Mouse (Mus musculus) MEL (cell line): Measurements from ENCODE around the gene Igf2bp2. TPM values are rescaled to one million over a fixed set of nuclear protein-coding genes. Genes with fewer than 3 reads are reported as not detected.

Source experiments
- DNase-seq: peaks from one replicate; pipeline ENCODE4 v3.0.0; 2011; ENCODE audit warnings: low read depth, low spot score
- H3K27ac ChIP-seq: 2 replicates; pipeline ENCODE4 v1.5.1; 2012; ENCODE audit warnings: low read depth, mild to moderate bottlenecking, control low read depth, low read length, moderate library complexity; ENCODE audit not compliant: control insufficient read depth
- H3K27me3 ChIP-seq, 2 experiments: fragments of 150-350 bp in 1 of 2; sonication (generic) in 1 of 2; 2 replicates each; pipeline ENCODE4 v1.6.1; 2012; ENCODE audit warnings: low read length in 2 of 2, mild to moderate bottlenecking in 2 of 2, improper control_type of control experiment in 1 of 2, moderate library complexity in 1 of 2; ENCODE audit not compliant: insufficient read depth in 2 of 2, control insufficient read depth in 1 of 2
- H3K36me3 ChIP-seq, 2 experiments: 2 replicates each; pipeline ENCODE4 v1.6.1; 2012 to 2014; ENCODE audit warnings: low read length in 2 of 2, improper control_type of control experiment in 1 of 2, inconsistent platforms in 1 of 2, mild to moderate bottlenecking in 1 of 2; ENCODE audit not compliant: insufficient read depth in 2 of 2, control insufficient read depth in 1 of 2
- H3K4me1 ChIP-seq, 2 experiments: fragments of 150-350 bp in 1 of 2; sonication (generic) in 1 of 2; 2 replicates each; pipeline ENCODE4 v1.6.1; 2012; ENCODE audit warnings: low read length in 2 of 2, improper control_type of control experiment in 1 of 2, mild to moderate bottlenecking in 1 of 2; ENCODE audit not compliant: insufficient read depth in 2 of 2, control insufficient read depth in 1 of 2
- H3K4me3 ChIP-seq, 2 experiments: fragments of 150-350 bp in 1 of 2; sonication (generic) in 1 of 2; 2 replicates each; pipeline ENCODE4 v1.5.1; 2012; ENCODE audit warnings: low read depth in 2 of 2, low read length in 2 of 2, mild to moderate bottlenecking in 2 of 2, moderate library complexity in 2 of 2, control low read depth in 1 of 2, improper control_type of control experiment in 1 of 2; ENCODE audit not compliant: control insufficient read depth in 1 of 2, insufficient read depth in 1 of 2
- H3K79me2 ChIP-seq: 2 replicates; pipeline ENCODE4 v1.6.1; 2012; ENCODE audit warnings: mild to moderate bottlenecking, low read length, moderate library complexity; ENCODE audit not compliant: control insufficient read depth, poor library complexity, insufficient read depth
- H3K9ac ChIP-seq: 2 replicates; pipeline ENCODE4 v1.6.1; 2012; ENCODE audit warnings: low read depth, mild to moderate bottlenecking, control low read depth, low read length, moderate library complexity; ENCODE audit not compliant: control insufficient read depth, poor library complexity, severe bottlenecking
- H3K9me3 ChIP-seq: fragments of 150-350 bp; sonication (generic); replicated peaks from 2 replicates; pipeline ENCODE4 v1.6.1; 2012; ENCODE audit warnings: mild to moderate bottlenecking, low read length, improper control_type of control experiment, moderate library complexity; ENCODE audit not compliant: insufficient read depth
- BHLHE40 ChIP-seq: IDR thresholded peaks from 2 replicates; pipeline ENCODE4 v1.6.1; 2012; ENCODE audit warnings: low read depth, mild to moderate bottlenecking, inconsistent platforms, low read length, improper control_type of control experiment, borderline replicate concordance
- CTCF ChIP-seq, 3 experiments: IDR thresholded peaks in 2 of 3; conservative IDR thresholded peaks in 1 of 3; 2 replicates each; pipeline ENCODE4 v1.5.1; 2011 to 2012; ENCODE audit warnings: low read length in 3 of 3, low read depth in 2 of 3, mild to moderate bottlenecking in 2 of 3, improper control_type of control experiment in 1 of 3, inconsistent platforms in 1 of 3, mixed read lengths in 1 of 3, moderate library complexity in 1 of 3; ENCODE audit not compliant: control insufficient read depth in 1 of 3, insufficient read depth in 1 of 3, poor library complexity in 1 of 3, severe bottlenecking in 1 of 3
- ELF1 ChIP-seq: IDR thresholded peaks from 2 replicates; pipeline ENCODE4 v1.6.1; 2014; ENCODE audit warnings: low read depth, mild to moderate bottlenecking, inconsistent platforms, low read length, improper control_type of control experiment, moderate library complexity
- GATA1 ChIP-seq: IDR thresholded peaks from 2 replicates; pipeline ENCODE4 v1.6.1; 2011; ENCODE audit warnings: low read depth, low read length, improper control_type of control experiment
- KAT2A ChIP-seq: conservative IDR thresholded peaks from 2 replicates; pipeline ENCODE4 v1.6.1; 2012; ENCODE audit warnings: low read depth, low read length, improper control_type of control experiment, inconsistent platforms
- MAFK ChIP-seq: IDR thresholded peaks from 2 replicates; pipeline ENCODE4 v1.6.1; 2011; ENCODE audit warnings: low read depth, mild to moderate bottlenecking, low read length, improper control_type of control experiment, borderline replicate concordance
- MYC ChIP-seq: IDR thresholded peaks from 2 replicates; pipeline ENCODE4 v1.6.1; 2011; ENCODE audit warnings: low read depth, mild to moderate bottlenecking, low read length, improper control_type of control experiment, moderate library complexity
- NRF1 ChIP-seq: IDR thresholded peaks from 2 replicates; pipeline ENCODE4 v1.6.1; 2014; ENCODE audit warnings: low read depth, mild to moderate bottlenecking, inconsistent platforms, low read length, improper control_type of control experiment, moderate library complexity; ENCODE audit not compliant: poor library complexity, insufficient read depth, severe bottlenecking
- POLR2AphosphoS5 ChIP-seq: IDR thresholded peaks from 2 replicates; pipeline ENCODE4 v1.6.1; 2012; ENCODE audit warnings: low read depth, borderline replicate concordance, mild to moderate bottlenecking, inconsistent platforms, low read length, moderate library complexity, mixed read lengths
- RCOR1 ChIP-seq: IDR thresholded peaks from 2 replicates; pipeline ENCODE4 v1.6.1; 2012; ENCODE audit warnings: low read depth, mild to moderate bottlenecking, inconsistent platforms, low read length, improper control_type of control experiment
- SMC3 ChIP-seq: IDR thresholded peaks from 2 replicates; pipeline ENCODE4 v1.6.1; 2011; ENCODE audit warnings: low read depth, low read length, improper control_type of control experiment
- TAL1 ChIP-seq: IDR thresholded peaks from 2 replicates; pipeline ENCODE4 v1.6.1; 2012; ENCODE audit warnings: mild to moderate bottlenecking, inconsistent platforms, low read length, moderate library complexity, mixed read lengths
- TCF12 ChIP-seq: IDR thresholded peaks from 2 replicates; pipeline ENCODE4 v1.6.1; 2014; ENCODE audit warnings: low read depth, mild to moderate bottlenecking, inconsistent platforms, low read length, improper control_type of control experiment, moderate library complexity
- USF2 ChIP-seq, 2 experiments: IDR thresholded peaks; 2 replicates each; pipeline ENCODE4 v1.6.1; 2011 to 2012; ENCODE audit warnings: improper control_type of control experiment in 2 of 2, low read length in 2 of 2, borderline replicate concordance in 1 of 2, inconsistent platforms in 1 of 2, low read depth in 1 of 2, mild to moderate bottlenecking in 1 of 2; ENCODE audit not compliant: insufficient read depth in 1 of 2
- ZKSCAN1 ChIP-seq: IDR thresholded peaks from 2 replicates; pipeline ENCODE4 v1.6.1; 2012; ENCODE audit warnings: low read depth, mild to moderate bottlenecking, inconsistent platforms, low read length, improper control_type of control experiment, moderate library complexity
- ZMIZ1 ChIP-seq: IDR thresholded peaks from 2 replicates; pipeline ENCODE4 v1.6.1; 2012; ENCODE audit warnings: low read depth, mild to moderate bottlenecking, inconsistent platforms, low read length, improper control_type of control experiment, moderate library complexity
- ZNF384 ChIP-seq: IDR thresholded peaks from 2 replicates; pipeline ENCODE4 v1.6.1; 2012; ENCODE audit warnings: low read depth, mild to moderate bottlenecking, inconsistent platforms, low read length, improper control_type of control experiment
- polyA plus RNA-seq, 2 experiments: library from polyadenylated mRNA; stranded (reverse) in 1 of 2; unstranded in 1 of 2; fragments of >175 nt in 1 of 2; fragments of >200 nt in 1 of 2; gene quantifications; 2 replicates each; pipeline versions ENCODE4 v1.2.1 to v1.2.4; 2012; ENCODE audit warnings: low replicate concordance in 2 of 2, low read depth in 1 of 2; ENCODE audit not compliant: insufficient read length in 2 of 2, insufficient read depth in 1 of 2, missing spikeins in 1 of 2
- total RNA-seq: library from RNA; depleted of rRNA; stranded (reverse); fragments of 300-350 nt; gene quantifications from 2 replicates; pipeline ENCODE4 v1.2.3, GENCODE M21; 2012

Igf2bp2 gene
- total and polyA plus RNA-seq, 3 experiments, result 0.23 to 0.86 TPM; not detected in 1

DNA sequence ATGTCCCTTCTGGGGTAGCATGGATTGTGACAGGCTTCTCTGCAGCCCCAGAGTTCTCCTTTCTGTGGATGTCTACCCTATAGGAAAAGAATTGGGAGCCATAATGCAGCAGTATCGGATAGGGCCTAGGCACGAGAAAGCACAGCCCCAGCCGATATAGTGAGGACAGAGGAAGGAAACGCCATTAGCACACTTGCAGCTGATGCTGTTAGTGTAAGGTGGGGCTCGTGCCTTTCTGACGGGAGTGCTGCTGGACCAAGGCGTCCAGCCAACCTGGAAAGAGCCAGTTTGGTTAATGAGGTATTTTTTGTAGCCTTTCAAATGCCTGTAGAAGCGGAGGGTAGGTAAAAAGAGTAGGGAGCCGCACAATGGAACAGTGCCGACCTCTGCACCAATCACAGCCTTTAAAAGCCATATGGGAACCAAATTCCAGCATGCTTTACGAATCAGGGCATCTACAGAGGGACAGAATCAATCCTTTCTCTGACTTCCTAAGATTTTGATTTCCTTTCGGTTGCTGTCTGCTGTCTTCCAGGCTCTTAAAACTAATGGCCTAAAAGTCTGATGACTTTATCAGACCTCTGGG, 82.9 kb downstream of the Igf2bp2 start:
- TF ChIP-seq TAL1 (no peak), ZKSCAN1 (no peak), KAT2A (no peak), USF2 (IDR thresholded peaks at IDR 0.05; ENCODE audit: borderline replicate concordance in 1 of 2, insufficient read depth in 1 of 2, low read depth in 1 of 2, low read length in 2 of 2) (no peak), ELF1 (no peak), GATA1 (no peak), CTCF (IDR thresholded peaks at IDR 0.05 in 2 of 3, conservative IDR thresholded peaks at IDR 0.05 in 1 of 3; ENCODE audit: control insufficient read depth in 1 of 3, insufficient read depth in 1 of 3, low read depth in 2 of 3, low read length in 3 of 3, poor library complexity in 1 of 3, severe bottlenecking in 1 of 3) (no peak), MAFK (no peak), SMC3 (no peak), MYC (no peak), POLR2AphosphoS5 (no peak), RCOR1 (no peak), ZNF384 (no peak), BHLHE40 (no peak)
- DNase-seq, result no peak
- Histone ChIP-seq H3K4me3 (no peak overlapping the region), H3K9ac (no peak overlapping the region), H3K9me3 (no peaks in the 10 kb centered on the region), H3K36me3 (no peaks in the 10 kb centered on the region), H3K27ac (no peak overlapping the region), H3K4me1 (no peaks in the 10 kb centered on the region), H3K27me3 (peaks cover 2 to 8% of the 10 kb centered on the region in 2 experiments), H3K79me2 (no peaks in the 10 kb centered on the region)

DNA sequence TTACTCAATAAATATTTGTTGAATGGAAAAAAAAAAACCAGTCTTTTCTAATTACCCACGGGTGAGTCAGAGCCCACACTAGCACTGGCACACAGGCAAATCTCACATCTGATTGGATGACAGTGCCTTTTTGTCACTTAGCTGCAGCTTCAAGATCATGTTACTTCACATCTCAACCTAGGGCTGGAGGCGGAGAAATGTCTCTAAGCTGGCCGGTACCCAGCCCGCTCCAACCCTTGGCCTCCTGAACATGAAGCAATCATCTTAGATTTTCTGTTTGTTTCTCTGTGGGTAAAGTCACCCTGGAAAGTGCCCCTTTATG, 86.5 kb downstream of the Igf2bp2 start:
- no peaks in the 10 kb centered on the region for H3K9me3 ChIP-seq
- TF ChIP-seq BHLHE40 (no peak), ZMIZ1 (no peak), NRF1 (no peak), RCOR1 (no peak), TCF12 (no peak)
- DNase-seq, result no peak
- no peak overlapping the region for H3K4me3 ChIP-seq
- peaks cover 2 to 7% of the 10 kb centered on the region in 2 experiments for H3K27me3 ChIP-seq
- H3K9ac ChIP-seq, result no peak overlapping the region
- H3K79me2 ChIP-seq, result no peaks in the 10 kb centered on the region
- no peaks in the 10 kb centered on the region for H3K4me1 ChIP-seq
- no peak overlapping the region for H3K27ac ChIP-seq
- H3K36me3 ChIP-seq, result no peaks in the 10 kb centered on the region
